Mouse (Mus musculus): ENCODE measurements around the gene Nol8. TPM values are rescaled to one million over a fixed set of nuclear protein-coding genes. Genes with fewer than 3 reads are reported as not detected.
A peak's percentile ranks its signal among the peaks of the same experiment; 100 is the strongest.

Gene Nol8
- polyA plus RNA-seq, 1 experiment from 2014 or later = 20.5 TPM

GRCm38 (mm10) chr13:49644731-49645529 lies 7.9 kb upstream of the Nol8 start:
- H3K4me2 ChIP-seq (replicated peaks) = no peak overlapping the region
- H3K36me3 ChIP-seq = no peaks in the 10 kb centered on the region
- no peak overlapping the region for H3K27ac ChIP-seq
- H3K4me1 ChIP-seq (replicated peaks) = no peaks in the 10 kb centered on the region
- no peaks in the 10 kb centered on the region for H3K27me3 ChIP-seq
- H3K4me3 ChIP-seq (replicated peaks) = no peak overlapping the region
- 71% methylated on average over 2 of the region's 2 CpGs for WGBS
- no peaks in the 10 kb centered on the region for H3K9me3 ChIP-seq
- 0 out of 2 replicates have a peak, but pooled peaks have one; percentile 24 for ATAC-seq
- no peak overlapping the region for H3K9ac ChIP-seq (replicated peaks)

- no peak for ATAC-seq
- Histone ChIP-seq H3K4me2 (replicated peaks) (no peak overlapping the region), H3K9ac (replicated peaks) (no peak overlapping the region), H3K4me3 (replicated peaks) (no peak overlapping the region), H3K27me3 (no peaks in the 10 kb centered on the region), H3K36me3 (no peaks in the 10 kb centered on the region), H3K4me1 (replicated peaks) (no peaks in the 10 kb centered on the region), H3K27ac (no peak overlapping the region), H3K9me3 (no peaks in the 10 kb centered on the region)
- WGBS = 83% methylated on average over 1 of the region's 1 CpGs
Measured at GRCm38 (mm10) chr13:49646019-49646418, 6.9 kb upstream of the Nol8 start.

GRCm38 (mm10) chr13:49651136-49651535 lies 1.7 kb upstream of the Nol8 start:
- no peak for ATAC-seq

GRCm38 (mm10) chr13:49651781-49652351 lies 1.0 kb upstream of the Nol8 start:
- no peak for ATAC-seq
- Histone ChIP-seq H3K4me2 (replicated peaks) (peak overlapping the region; percentile 87), H3K27me3 (no peaks in the 10 kb centered on the region), H3K36me3 (peaks cover 2% of the 10 kb centered on the region; the same call in 1 of the 2 replicates), H3K9ac (replicated peaks) (peak overlapping the region; percentile 40; the same call in 1 of the 2 replicates), H3K9me3 (no peaks in the 10 kb centered on the region), H3K4me3 (replicated peaks) (peak overlapping the region; percentile 69), H3K4me1 (replicated peaks) (peaks cover 21% of the 10 kb centered on the region), H3K27ac (no peak overlapping the region)
- 5% methylated on average over 4 of the region's 4 CpGs for WGBS

More at GRCm38 (mm10) chr13:49651136-49651535, 1.7 kb upstream of the Nol8 start:
- 47% methylated on average over 2 of the region's 2 CpGs for WGBS
- no peak overlapping the region for H3K4me3 ChIP-seq (replicated peaks)
- no peak overlapping the region for H3K9ac ChIP-seq (replicated peaks)
- no peaks in the 10 kb centered on the region for H3K36me3 ChIP-seq
- no peaks in the 10 kb centered on the region for H3K9me3 ChIP-seq
- H3K27me3 ChIP-seq = no peaks in the 10 kb centered on the region
- peak overlapping the region; percentile 87 for H3K4me2 ChIP-seq (replicated peaks)
- peaks cover 21% of the 10 kb centered on the region for H3K4me1 ChIP-seq (replicated peaks)
- H3K27ac ChIP-seq = no peak overlapping the region

- Histone ChIP-seq H3K27ac (no peak overlapping the region), H3K4me1 (replicated peaks) (peaks cover 21% of the 10 kb centered on the region), H3K36me3 (peaks cover 9% of the 10 kb centered on the region), H3K27me3 (no peaks in the 10 kb centered on the region), H3K4me3 (replicated peaks) (peak overlapping the region; percentile 69), H3K4me2 (replicated peaks) (peak overlapping the region; percentile 80), H3K9me3 (no peaks in the 10 kb centered on the region), H3K9ac (replicated peaks) (peak overlapping the region; percentile 67)
- WGBS = 0% methylated on average over 16 of the region's 16 CpGs
- peak; percentile 80 for ATAC-seq
Measured at GRCm38 (mm10) chr13:49653180-49653541, 283 bp downstream of the Nol8 start.

- no peaks in the 10 kb centered on the region for H3K9me3 ChIP-seq
- peaks cover 46% of the 10 kb centered on the region for H3K36me3 ChIP-seq
- no peak overlapping the region for H3K4me2 ChIP-seq (replicated peaks)
- H3K4me1 ChIP-seq (replicated peaks) = peaks cover 11% of the 10 kb centered on the region
- H3K27ac ChIP-seq = no peak overlapping the region
- 90% methylated on average over 2 of the region's 2 CpGs for WGBS
- H3K27me3 ChIP-seq = no peaks in the 10 kb centered on the region
- H3K4me3 ChIP-seq (replicated peaks) = no peak overlapping the region
- no peak overlapping the region for H3K9ac ChIP-seq (replicated peaks)
- no peak for ATAC-seq
Measured at GRCm38 (mm10) chr13:49677793-49678192, 24.9 kb downstream of the Nol8 start.

GRCm38 (mm10) chr13:49681351-49682232 lies 28.7 kb downstream of the Nol8 start, which contains the start of gene Iars:
Gene Iars, plus strand, starts transcription at chr13:49682100.
- H3K27me3 ChIP-seq = no peaks in the 10 kb centered on the region
- 6% methylated on average over 26 of the region's 26 CpGs for WGBS
- peaks cover 23% of the 10 kb centered on the region for H3K36me3 ChIP-seq
- H3K4me3 ChIP-seq (replicated peaks) = peak within 1 kb of the TSS; percentile 83
- peak within 1 kb of the TSS; percentile 83 for H3K9ac ChIP-seq (replicated peaks)
- no peaks in the 10 kb centered on the region for H3K9me3 ChIP-seq
- H3K4me1 ChIP-seq (replicated peaks) = peaks cover 29% of the 10 kb centered on the region
- ATAC-seq = peak; percentile 100
- H3K4me2 ChIP-seq (replicated peaks) = peak within 1 kb of the TSS; percentile 91
- H3K27ac ChIP-seq = peak within 1 kb of the TSS; percentile 61; the same call in 1 of the 2 replicates

GRCm38 (mm10) chr13:49682233-49682846 lies 29.5 kb downstream of the Nol8 start:
- no peaks in the 10 kb centered on the region for H3K27me3 ChIP-seq
- H3K36me3 ChIP-seq = peaks cover 18% of the 10 kb centered on the region
- peak overlapping the region; percentile 91 for H3K4me2 ChIP-seq (replicated peaks)
- no peak for ATAC-seq
- peaks cover 29% of the 10 kb centered on the region for H3K4me1 ChIP-seq (replicated peaks)
- H3K9ac ChIP-seq (replicated peaks) = peak overlapping the region; percentile 83
- no peaks in the 10 kb centered on the region for H3K9me3 ChIP-seq
- under 1% methylated on average over 20 of the region's 20 CpGs for WGBS
- H3K27ac ChIP-seq = peak overlapping the region; percentile 61; the same call in 1 of the 2 replicates
- H3K4me3 ChIP-seq (replicated peaks) = peak overlapping the region; percentile 83

GRCm38 (mm10) chr13:49684266-49684665 lies 31.4 kb downstream of the Nol8 start:
- WGBS = 66% methylated on average over 4 of the region's 4 CpGs
- H3K4me1 ChIP-seq (replicated peaks) = peaks cover 29% of the 10 kb centered on the region
- H3K27me3 ChIP-seq = no peaks in the 10 kb centered on the region
- H3K9ac ChIP-seq (replicated peaks) = no peak overlapping the region; the same call in 1 of the 2 replicates
- H3K9me3 ChIP-seq = no peaks in the 10 kb centered on the region
- no peak overlapping the region for H3K4me2 ChIP-seq (replicated peaks)
- peaks cover 24% of the 10 kb centered on the region for H3K36me3 ChIP-seq
- H3K4me3 ChIP-seq (replicated peaks) = no peak overlapping the region; the same call in 1 of the 2 replicates
- H3K27ac ChIP-seq = no peak overlapping the region
- ATAC-seq = no peak

GRCm38 (mm10) chr13:49691056-49691455 lies 38.2 kb downstream of the Nol8 start:
- ATAC-seq = no peak
- Histone ChIP-seq H3K4me1 (replicated peaks) (no peaks in the 10 kb centered on the region), H3K4me2 (replicated peaks) (no peak overlapping the region), H3K36me3 (peaks cover 52% of the 10 kb centered on the region), H3K9ac (replicated peaks) (no peak overlapping the region), H3K27me3 (no peaks in the 10 kb centered on the region), H3K4me3 (replicated peaks) (no peak overlapping the region), H3K27ac (no peak overlapping the region), H3K9me3 (no peaks in the 10 kb centered on the region)
- 96% methylated on average over 5 of the region's 5 CpGs for WGBS

GRCm38 (mm10) chr13:49703216-49703779 lies 50.4 kb downstream of the Nol8 start:
- H3K9ac ChIP-seq (replicated peaks) = no peak overlapping the region
- peaks cover 79% of the 10 kb centered on the region for H3K36me3 ChIP-seq
- H3K27me3 ChIP-seq = no peaks in the 10 kb centered on the region
- H3K27ac ChIP-seq = no peak overlapping the region
- peaks cover 13% of the 10 kb centered on the region for H3K4me1 ChIP-seq (replicated peaks)
- no peak overlapping the region for H3K4me2 ChIP-seq (replicated peaks)
- H3K4me3 ChIP-seq (replicated peaks) = no peak overlapping the region
- no peaks in the 10 kb centered on the region for H3K9me3 ChIP-seq
- 95% methylated on average over 11 of the region's 11 CpGs for WGBS
- ATAC-seq = no peak

All from midbrain, embryonic 13.5 days (tissue).